Mouse (Mus musculus): ENCODE measurements around the gene Aff1. TPM values are rescaled to one million over a fixed set of nuclear protein-coding genes. Genes with fewer than 3 reads are reported as not detected.

Gene Aff1
- polyA plus RNA-seq, 1 experiment from 2014 or later: 2.7 TPM

- no peak for DNase-seq (ENCODE audit: low spot score)
- H3K4me2 ChIP-seq (replicated peaks): no peak overlapping the region
- H3K27ac ChIP-seq: no peak overlapping the region
- no peaks in the 10 kb centered on the region for H3K27me3 ChIP-seq (ENCODE audit: control insufficient read depth, insufficient read depth, low read length)
- WGBS: 55% methylated on average over 3 of the region's 3 CpGs
- no peak for ATAC-seq (ENCODE audit: low FRiP score)
- no peaks in the 10 kb centered on the region for H3K9me3 ChIP-seq (ENCODE audit: control insufficient read depth, low read length)
- no peak overlapping the region for H3K4me3 ChIP-seq (replicated peaks; ENCODE audit: low read length)
- H3K36me3 ChIP-seq (replicated peaks; ENCODE audit: control insufficient read depth, insufficient read depth): no peaks in the 10 kb centered on the region
- H3K9ac ChIP-seq: no peak overlapping the region
- 0 out of 2 replicates have a peak, but pooled peaks cover 6% of the 10 kb centered on the region for H3K4me1 ChIP-seq (replicated peaks; ENCODE audit: control insufficient read depth, insufficient read depth, low read length)
These were observed 27.7 kb downstream of the Aff1 start for GRCm38 (mm10) chr5:103719851-103720250.

- H3K27me3 ChIP-seq (ENCODE audit: control insufficient read depth, insufficient read depth, low read length): no peaks in the 10 kb centered on the region
- DNase-seq (ENCODE audit: low spot score): no peak
- no peak overlapping the region for H3K27ac ChIP-seq
- H3K4me3 ChIP-seq (replicated peaks; ENCODE audit: low read length): no peak overlapping the region
- ATAC-seq (ENCODE audit: low FRiP score): no peak
- H3K4me1 ChIP-seq (replicated peaks; ENCODE audit: control insufficient read depth, insufficient read depth, low read length): 0 out of 2 replicates have a peak, but pooled peaks cover 6% of the 10 kb centered on the region
- no peaks in the 10 kb centered on the region for H3K9me3 ChIP-seq (ENCODE audit: control insufficient read depth, low read length)
- no peaks in the 10 kb centered on the region for H3K36me3 ChIP-seq (replicated peaks; ENCODE audit: control insufficient read depth, insufficient read depth)
- no peak overlapping the region for H3K9ac ChIP-seq
- WGBS: 77% methylated on average over 6 of the region's 6 CpGs
- H3K4me2 ChIP-seq (replicated peaks): no peak overlapping the region
These were observed 28.8 kb downstream of the Aff1 start for GRCm38 (mm10) chr5:103720967-103721366.

- Histone ChIP-seq H3K27ac (no peak overlapping the region), H3K4me2 (replicated peaks) (no peak overlapping the region), H3K4me3 (replicated peaks; ENCODE audit: low read length) (no peak overlapping the region), H3K4me1 (replicated peaks; ENCODE audit: control insufficient read depth, insufficient read depth, low read length) (0 out of 2 replicates have a peak, but pooled peaks cover 6% of the 10 kb centered on the region), H3K36me3 (replicated peaks; ENCODE audit: control insufficient read depth, insufficient read depth) (no peaks in the 10 kb centered on the region), H3K9ac (no peak overlapping the region), H3K27me3 (ENCODE audit: control insufficient read depth, insufficient read depth, low read length) (no peaks in the 10 kb centered on the region), H3K9me3 (ENCODE audit: control insufficient read depth, low read length) (no peaks in the 10 kb centered on the region)
- 79% methylated on average over 4 of the region's 4 CpGs for WGBS
- DNase-seq (ENCODE audit: low spot score): no peak
- ATAC-seq (ENCODE audit: low FRiP score): no peak
These were observed 29.3 kb downstream of the Aff1 start for GRCm38 (mm10) chr5:103721490-103721889.

GRCm38 (mm10) chr5:103722721-103723120 lies 30.5 kb downstream of the Aff1 start:
- no peaks in the 10 kb centered on the region for H3K36me3 ChIP-seq (replicated peaks; ENCODE audit: control insufficient read depth, insufficient read depth)
- 88% methylated on average over 4 of the region's 4 CpGs for WGBS
- H3K27ac ChIP-seq: no peak overlapping the region
- no peaks in the 10 kb centered on the region for H3K27me3 ChIP-seq (ENCODE audit: control insufficient read depth, insufficient read depth, low read length)
- 0 out of 2 replicates have a peak, but pooled peaks cover 6% of the 10 kb centered on the region for H3K4me1 ChIP-seq (replicated peaks; ENCODE audit: control insufficient read depth, insufficient read depth, low read length)
- DNase-seq (ENCODE audit: low spot score) (no peak), ATAC-seq (ENCODE audit: low FRiP score) (no peak)
- H3K9ac ChIP-seq: no peak overlapping the region
- H3K4me3 ChIP-seq (replicated peaks; ENCODE audit: low read length): no peak overlapping the region
- H3K9me3 ChIP-seq (ENCODE audit: control insufficient read depth, low read length): no peaks in the 10 kb centered on the region
- H3K4me2 ChIP-seq (replicated peaks): no peak overlapping the region

- 3% methylated on average over 6 of the region's 6 CpGs for WGBS
- no peak for ATAC-seq (ENCODE audit: low FRiP score)
- no peak overlapping the region for H3K27ac ChIP-seq
These were observed 32.2 kb downstream of the Aff1 start for GRCm38 (mm10) chr5:103724384-103724783.

GRCm38 (mm10) chr5:103724823-103725222 lies 32.6 kb downstream of the Aff1 start:
- no peak for ATAC-seq (ENCODE audit: low FRiP score)
- H3K27ac ChIP-seq: no peak overlapping the region

More at GRCm38 (mm10) chr5:103724384-103724783, 32.2 kb downstream of the Aff1 start:
- no peak for DNase-seq (ENCODE audit: low spot score)
- Histone ChIP-seq H3K4me2 (replicated peaks) (no peak overlapping the region), H3K9me3 (ENCODE audit: control insufficient read depth, low read length) (no peaks in the 10 kb centered on the region), H3K4me1 (replicated peaks; ENCODE audit: control insufficient read depth, insufficient read depth, low read length) (0 out of 2 replicates have a peak, but pooled peaks cover 2% of the 10 kb centered on the region), H3K4me3 (replicated peaks; ENCODE audit: low read length) (no peak overlapping the region), H3K27me3 (ENCODE audit: control insufficient read depth, insufficient read depth, low read length) (no peaks in the 10 kb centered on the region), H3K36me3 (replicated peaks; ENCODE audit: control insufficient read depth, insufficient read depth) (no peaks in the 10 kb centered on the region), H3K9ac (no peak overlapping the region)

GRCm38 (mm10) chr5:103725268-103726149 lies 33.3 kb downstream of the Aff1 start:
- H3K9ac ChIP-seq: no peak overlapping the region
- H3K9me3 ChIP-seq (ENCODE audit: control insufficient read depth, low read length): no peaks in the 10 kb centered on the region
- ATAC-seq (ENCODE audit: low FRiP score): no peak
- 50% methylated on average over 9 of the region's 9 CpGs for WGBS
- no peaks in the 10 kb centered on the region for H3K4me1 ChIP-seq (replicated peaks; ENCODE audit: control insufficient read depth, insufficient read depth, low read length)
- no peak overlapping the region for H3K27ac ChIP-seq
- H3K27me3 ChIP-seq (ENCODE audit: control insufficient read depth, insufficient read depth, low read length): no peaks in the 10 kb centered on the region
- no peaks in the 10 kb centered on the region for H3K36me3 ChIP-seq (replicated peaks; ENCODE audit: control insufficient read depth, insufficient read depth)
- no peak overlapping the region for H3K4me3 ChIP-seq (replicated peaks; ENCODE audit: low read length)
- no peak for DNase-seq (ENCODE audit: low spot score)
- H3K4me2 ChIP-seq (replicated peaks): no peak overlapping the region

More at GRCm38 (mm10) chr5:103724823-103725222, 32.6 kb downstream of the Aff1 start:
- H3K4me2 ChIP-seq (replicated peaks): no peak overlapping the region
- WGBS: 8% methylated on average over 3 of the region's 3 CpGs
- DNase-seq (ENCODE audit: low spot score): no peak
- no peaks in the 10 kb centered on the region for H3K4me1 ChIP-seq (replicated peaks; ENCODE audit: control insufficient read depth, insufficient read depth, low read length)
- no peaks in the 10 kb centered on the region for H3K36me3 ChIP-seq (replicated peaks; ENCODE audit: control insufficient read depth, insufficient read depth)
- H3K27me3 ChIP-seq (ENCODE audit: control insufficient read depth, insufficient read depth, low read length): no peaks in the 10 kb centered on the region
- H3K9me3 ChIP-seq (ENCODE audit: control insufficient read depth, low read length): no peaks in the 10 kb centered on the region
- no peak overlapping the region for H3K9ac ChIP-seq
- H3K4me3 ChIP-seq (replicated peaks; ENCODE audit: low read length): no peak overlapping the region

GRCm38 (mm10) chr5:103726281-103726938 lies 34.2 kb downstream of the Aff1 start:
- ATAC-seq (ENCODE audit: low FRiP score) (no peak), DNase-seq (ENCODE audit: low spot score) (no peak)
- WGBS: 46% methylated on average over 8 of the region's 8 CpGs

GRCm38 (mm10) chr5:103727777-103728395 lies 35.7 kb downstream of the Aff1 start:
- DNase-seq (ENCODE audit: low spot score) (no peak), ATAC-seq (ENCODE audit: low FRiP score) (no peak)
- no peak overlapping the region for H3K27ac ChIP-seq
- H3K4me1 ChIP-seq (replicated peaks; ENCODE audit: control insufficient read depth, insufficient read depth, low read length): no peaks in the 10 kb centered on the region
- 76% methylated on average over 4 of the region's 4 CpGs for WGBS
- H3K27me3 ChIP-seq (ENCODE audit: control insufficient read depth, insufficient read depth, low read length): no peaks in the 10 kb centered on the region
- H3K4me2 ChIP-seq (replicated peaks): no peak overlapping the region
- no peak overlapping the region for H3K9ac ChIP-seq
- no peaks in the 10 kb centered on the region for H3K36me3 ChIP-seq (replicated peaks; ENCODE audit: control insufficient read depth, insufficient read depth)
- no peak overlapping the region for H3K4me3 ChIP-seq (replicated peaks; ENCODE audit: low read length)
- no peaks in the 10 kb centered on the region for H3K9me3 ChIP-seq (ENCODE audit: control insufficient read depth, low read length)

More at GRCm38 (mm10) chr5:103726281-103726938, 34.2 kb downstream of the Aff1 start:
- Histone ChIP-seq H3K9ac (no peak overlapping the region), H3K9me3 (ENCODE audit: control insufficient read depth, low read length) (no peaks in the 10 kb centered on the region), H3K27me3 (ENCODE audit: control insufficient read depth, insufficient read depth, low read length) (no peaks in the 10 kb centered on the region), H3K4me1 (replicated peaks; ENCODE audit: control insufficient read depth, insufficient read depth, low read length) (no peaks in the 10 kb centered on the region), H3K27ac (no peak overlapping the region), H3K36me3 (replicated peaks; ENCODE audit: control insufficient read depth, insufficient read depth) (no peaks in the 10 kb centered on the region), H3K4me3 (replicated peaks; ENCODE audit: low read length) (no peak overlapping the region), H3K4me2 (replicated peaks) (no peak overlapping the region)
